Mouse (Mus musculus) thymus, adult 2 months (tissue): Measurements from ENCODE around the gene Klf3. TPM values are rescaled to one million over a fixed set of nuclear protein-coding genes. Genes with fewer than 3 reads are reported as not detected.
A peak's percentile ranks its signal among the peaks of the same experiment; 100 is the strongest.

ENCODE experiments used
- DNase-seq: peaks from one replicate; pipeline ENCODE4 v3.0.0; 2021
- H3K27ac ChIP-seq: fragments of 200-500 bp; 2 replicates; pipeline ENCODE4 v1.5.1; 2012; ENCODE audit warnings: low read length, control low read depth; ENCODE audit not compliant: control insufficient read depth, insufficient read depth
- H3K27me3 ChIP-seq: fragments of 200-500 bp; 2 replicates; pipeline ENCODE4 v1.6.1; 2012; ENCODE audit warnings: mild to moderate bottlenecking, low read length, moderate library complexity, mixed read lengths; ENCODE audit not compliant: control insufficient read depth, insufficient read depth
- H3K36me3 ChIP-seq: fragments of 200-500 bp; 2 replicates; pipeline ENCODE4 v1.6.1; 2012; ENCODE audit warnings: mild to moderate bottlenecking, low read length, moderate library complexity; ENCODE audit not compliant: control insufficient read depth, insufficient read depth
- H3K4me1 ChIP-seq: fragments of 200-500 bp; replicated peaks from 2 replicates; pipeline ENCODE4 v1.6.1; 2012; ENCODE audit warnings: low read length; ENCODE audit not compliant: control insufficient read depth, insufficient read depth
- H3K4me3 ChIP-seq: fragments of 200-500 bp; 2 replicates; pipeline ENCODE4 v1.5.1; 2012; ENCODE audit warnings: mild to moderate bottlenecking, low read length, control low read depth, moderate library complexity; ENCODE audit not compliant: control insufficient read depth, insufficient read depth
- CTCF ChIP-seq: fragments of 200-500 bp; IDR thresholded peaks from 2 replicates; pipeline ENCODE4 v1.5.1; 2012; ENCODE audit warnings: mild to moderate bottlenecking, control low read depth, low read length, moderate library complexity, borderline replicate concordance; ENCODE audit not compliant: control insufficient read depth, poor library complexity, insufficient read depth; ENCODE audit errors: extremely low read depth
- POLR2A ChIP-seq: fragments of 200-500 bp; IDR thresholded peaks from 2 replicates; pipeline ENCODE4 v1.6.1; 2012; ENCODE audit warnings: mild to moderate bottlenecking, low read length, control low read depth, moderate library complexity; ENCODE audit not compliant: control insufficient read depth, poor library complexity, insufficient read depth; ENCODE audit errors: extremely low read depth
- WGBS: fragments of 180-500 bp; shearing (Covaris S2); methylation state at CpG from one replicate; pipeline ENCODE4 v1.1.7; 2018; 5-methylcytosine and 5-hydroxymethylcytosine counted together
- polyA plus RNA-seq: library from polyadenylated mRNA; depleted of rRNA; stranded (reverse); fragments of >200 nt; gene quantifications from 2 replicates; pipeline ENCODE4 v1.2.3, GENCODE M21; 2012

Gene Klf3
- polyA plus RNA-seq, 1 experiment: 175 TPM

DNA sequence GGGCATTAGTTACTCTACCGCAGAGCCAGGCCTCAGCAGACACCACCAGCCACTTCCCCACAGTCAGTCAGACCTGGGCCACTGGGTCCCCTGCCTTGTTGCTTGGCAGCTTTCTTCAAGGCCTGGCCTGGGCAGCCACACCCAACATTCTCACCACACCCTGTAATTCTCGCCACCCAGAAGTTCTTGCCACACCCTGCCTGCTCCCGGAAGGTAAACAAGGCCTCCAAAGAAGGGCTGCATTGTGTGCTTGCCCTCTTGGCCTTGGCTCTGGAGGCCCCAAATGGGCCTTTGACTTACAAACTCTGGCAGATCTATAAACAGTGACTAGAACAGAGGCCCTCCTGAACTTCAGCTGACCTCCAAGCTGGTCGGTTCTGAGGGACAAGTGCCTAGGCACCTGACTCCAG, 61.5 kb downstream of the Klf3 start:
- H3K4me1 ChIP-seq: peaks cover 35% of the 10 kb centered on the region
- TF ChIP-seq POLR2A: no peak
- TF ChIP-seq CTCF: no peak
- DNase-seq: peak; percentile 27
- no peak overlapping the region for H3K4me3 ChIP-seq
- peak overlapping the region; percentile 21; the same call in 1 of the 2 replicates for H3K27ac ChIP-seq
- WGBS: 33% methylated on average over 4 of the region's 4 CpGs
- no peaks in the 10 kb centered on the region for H3K36me3 ChIP-seq
- H3K27me3 ChIP-seq: no peaks in the 10 kb centered on the region

- H3K4me1 ChIP-seq: peaks cover 35% of the 10 kb centered on the region
- no peak for DNase-seq
- no peak overlapping the region for H3K4me3 ChIP-seq
- H3K27me3 ChIP-seq: no peaks in the 10 kb centered on the region
- WGBS: 59% methylated on average over 12 of the region's 12 CpGs
- H3K27ac ChIP-seq: peak overlapping the region; percentile 21; the same call in 1 of the 2 replicates
- no peak for TF ChIP-seq POLR2A
- no peak for TF ChIP-seq CTCF
- H3K36me3 ChIP-seq: no peaks in the 10 kb centered on the region
Measured at GRCm38 (mm10) chr5:64865219-64865964, 62.2 kb downstream of the Klf3 start.

- H3K4me1 ChIP-seq: peaks cover 30% of the 10 kb centered on the region
- H3K36me3 ChIP-seq: no peaks in the 10 kb centered on the region
- no peak for TF ChIP-seq POLR2A
- no peak for TF ChIP-seq CTCF
- DNase-seq: peak; percentile 76
- WGBS: 61% methylated on average over 5 of the region's 5 CpGs
- H3K4me3 ChIP-seq: no peak overlapping the region
- no peaks in the 10 kb centered on the region for H3K27me3 ChIP-seq
- no peak overlapping the region for H3K27ac ChIP-seq
Measured at GRCm38 (mm10) chr5:64866331-64867050, 63.3 kb downstream of the Klf3 start.

GRCm38 (mm10) chr5:64867124-64867523, 63.9 kb downstream of the Klf3 start:
- DNase-seq: no peak
- Histone ChIP-seq H3K4me3 (no peak overlapping the region), H3K27ac (no peak overlapping the region), H3K27me3 (no peaks in the 10 kb centered on the region), H3K36me3 (no peaks in the 10 kb centered on the region), H3K4me1 (peaks cover 24% of the 10 kb centered on the region)
- 85% methylated on average over 9 of the region's 9 CpGs for WGBS
- TF ChIP-seq POLR2A: no peak
- TF ChIP-seq CTCF: no peak

GRCm38 (mm10) chr5:64867551-64867950, 64.4 kb downstream of the Klf3 start:
- Histone ChIP-seq H3K27ac (no peak overlapping the region), H3K4me3 (no peak overlapping the region), H3K4me1 (peaks cover 20% of the 10 kb centered on the region), H3K27me3 (no peaks in the 10 kb centered on the region), H3K36me3 (no peaks in the 10 kb centered on the region)
- 99% methylated on average over 5 of the region's 5 CpGs for WGBS
- no peak for DNase-seq
- TF ChIP-seq CTCF (no peak), POLR2A (no peak)

GRCm38 (mm10) chr5:64876086-64876830, 73.1 kb downstream of the Klf3 start:
- Histone ChIP-seq H3K27ac (no peak overlapping the region), H3K4me1 (no peaks in the 10 kb centered on the region; the same call in 1 of the 2 replicates), H3K36me3 (no peaks in the 10 kb centered on the region), H3K4me3 (no peak overlapping the region), H3K27me3 (no peaks in the 10 kb centered on the region)
- TF ChIP-seq POLR2A (no peak), CTCF (no peak)
- DNase-seq: no peak
- WGBS: 95% methylated on average over 12 of the region's 12 CpGs
